19 mouse cellular contexts compared by ENCODE assay signal in genomic region chrX:50968157-50968932, GRCm38 (mm10). TPM values are rescaled to one million over a fixed set of nuclear protein-coding genes. Genes with fewer than 3 reads are reported as not detected.
A peak's percentile ranks its signal among the peaks of the same experiment; 100 is the strongest.
DNase-seq lines count a peak whose midpoint lies in the region; ATAC-seq and TF ChIP-seq lines count a peak whose summit lies in the region.
"Had no signal": no experiment of that assay in that cellular context is flagged by ENCODE, and none has a peak within 500 bp of the region (broad histone marks: within the 10 kb centered on the region; RNA-seq: fewer than 3 reads in every experiment).

No protein-coding gene starts in this region.

- H3K27me3 ChIP-seq in stomach, embryonic 16.5 days (ENCODE audit: control insufficient read depth, insufficient read depth, low read length): no peaks in the 10 kb centered on the region
- no peaks in the 10 kb centered on the region for H3K27me3 ChIP-seq in stomach, postnatal 0 days (ENCODE audit: control insufficient read depth, insufficient read depth, low read length)
- H3K27me3 ChIP-seq in heart, embryonic 14.5 days (ENCODE audit: control insufficient read depth, insufficient read depth, low read length): no peaks in the 10 kb centered on the region
- no peaks in the 10 kb centered on the region for H3K27me3 ChIP-seq in liver, embryonic 12.5 days (replicated peaks)
- H3K27me3 ChIP-seq: CH12.LX; hindbrain, embryonic 13.5 days; midbrain, embryonic 13.5 days had no signal

- DNase-seq in stomach, postnatal 0 days (ENCODE audit: low spot score): no peak
- DNase-seq in lung, adult 18-20 months: peak; percentile 11 to 31
- DNase-seq in layer of hippocampus, postnatal 10 days (ENCODE audit: low spot score in 2 of 2): no peak
- DNase-seq in cerebellum, adult 18-20 months: no peak
- DNase-seq: cerebellum, postnatal 36 days had no signal

- H3K36me3 ChIP-seq in stomach, embryonic 16.5 days (ENCODE audit: control insufficient read depth, insufficient read depth, low read length): no peaks in the 10 kb centered on the region
- H3K36me3 ChIP-seq in stomach, postnatal 0 days (ENCODE audit: control insufficient read depth, insufficient read depth, low read length): no peaks in the 10 kb centered on the region
- H3K36me3 ChIP-seq in heart, embryonic 14.5 days (ENCODE audit: control insufficient read depth, insufficient read depth, low read length): no peaks in the 10 kb centered on the region
- no peaks in the 10 kb centered on the region for H3K36me3 ChIP-seq in liver, embryonic 12.5 days
- H3K36me3 ChIP-seq: forebrain, embryonic 10.5 days; hindbrain, embryonic 13.5 days; midbrain, embryonic 13.5 days had no signal

- H3K4me1 ChIP-seq in stomach, embryonic 16.5 days (ENCODE audit: control insufficient read depth, insufficient read depth, low read length): no peaks in the 10 kb centered on the region
- H3K4me1 ChIP-seq in stomach, postnatal 0 days (replicated peaks; ENCODE audit: control insufficient read depth, insufficient read depth): no peaks in the 10 kb centered on the region
- H3K4me1 ChIP-seq in heart, embryonic 14.5 days (ENCODE audit: control insufficient read depth in 2 of 2, insufficient read depth in 2 of 2, low read length in 2 of 2): peaks cover 4 to 7% of the 10 kb centered on the region in 2 experiments; a peak in 3 of 4 replicates
- H3K4me1 ChIP-seq in olfactory bulb, adult 2 months (ENCODE audit: control insufficient read depth, insufficient read depth, low read length): peaks cover 3% of the 10 kb centered on the region; the same call in 1 of the 2 replicates
- H3K4me1 ChIP-seq in liver, embryonic 12.5 days: no peaks in the 10 kb centered on the region
- H3K4me1 ChIP-seq: forebrain, embryonic 10.5 days; hindbrain, embryonic 13.5 days; midbrain, embryonic 13.5 days had no signal

- H3K4me3 ChIP-seq in stomach, embryonic 16.5 days (replicated peaks; ENCODE audit: low read length): no peak overlapping the region
- H3K4me3 ChIP-seq in stomach, postnatal 0 days (ENCODE audit: low read depth, low read length): no peak overlapping the region
- no peak overlapping the region for H3K4me3 ChIP-seq in heart, embryonic 14.5 days (ENCODE audit: control insufficient read depth in 1 of 2, insufficient read depth in 1 of 2, low read depth in 1 of 2, low read length in 2 of 2)
- no peak overlapping the region for H3K4me3 ChIP-seq in olfactory bulb, adult 2 months (ENCODE audit: insufficient read depth, low read depth, low read length)
- no peak overlapping the region for H3K4me3 ChIP-seq in liver, embryonic 12.5 days
- H3K4me3 ChIP-seq: forebrain, embryonic 10.5 days; hindbrain, embryonic 13.5 days; layer of hippocampus, adult 2 months; midbrain, embryonic 13.5 days had no signal

- TF ChIP-seq EP300 in stomach, postnatal 0 days (optimal IDR thresholded peaks at IDR 0.05): no peak

- no peaks in the 10 kb centered on the region for H3K9me3 ChIP-seq in stomach, embryonic 16.5 days (replicated peaks; ENCODE audit: control insufficient read depth, low read length)
- no peaks in the 10 kb centered on the region for H3K9me3 ChIP-seq in stomach, postnatal 0 days (ENCODE audit: control insufficient read depth, low read length)
- H3K9me3 ChIP-seq in heart, embryonic 14.5 days (ENCODE audit: control insufficient read depth, low read length): no peaks in the 10 kb centered on the region
- no peaks in the 10 kb centered on the region for H3K9me3 ChIP-seq in liver, embryonic 12.5 days (replicated peaks)
- H3K9me3 ChIP-seq: forebrain, embryonic 10.5 days; hindbrain, embryonic 13.5 days; midbrain, embryonic 13.5 days had no signal

- H3K27ac ChIP-seq in stomach, embryonic 16.5 days (ENCODE audit: low read length): no peak overlapping the region
- no peak overlapping the region for H3K27ac ChIP-seq in stomach, postnatal 0 days (replicated peaks)
- peak overlapping the region; percentile 50 to 75 for H3K27ac ChIP-seq in heart, embryonic 14.5 days (replicated peaks in 1 of 2; ENCODE audit: control insufficient read depth in 1 of 2, insufficient read depth in 1 of 2, low read depth in 2 of 2, low read length in 2 of 2)
- H3K27ac ChIP-seq in olfactory bulb, adult 2 months (ENCODE audit: insufficient read depth, low read depth, low read length): peak overlapping the region; percentile 44
- H3K27ac ChIP-seq in liver, embryonic 12.5 days: no peak overlapping the region
- H3K27ac ChIP-seq: forebrain, embryonic 10.5 days; hindbrain, embryonic 13.5 days; layer of hippocampus, adult 2 months; midbrain, embryonic 13.5 days had no signal

- 51% methylated on average over 10 of the region's 10 CpGs for whole genome bisulfite sequencing in stomach, embryonic 16.5 days
- WGBS in stomach, postnatal 0 days: 39% methylated on average over 10 of the region's 10 CpGs
- WGBS in heart, embryonic 14.5 days: 34% methylated on average over 10 of the region's 10 CpGs
- 63% methylated on average over 10 of the region's 10 CpGs for WGBS in olfactory bulb, adult 2 months
- WGBS in liver, embryonic 12.5 days (ENCODE audit: insufficient replicate concordance): 56% methylated on average over 10 of the region's 10 CpGs

- no peak overlapping the region for H3K9ac ChIP-seq in stomach, embryonic 16.5 days (ENCODE audit: low read length)
- H3K9ac ChIP-seq in stomach, postnatal 0 days (ENCODE audit: low read length): no peak overlapping the region
- H3K9ac ChIP-seq in heart, embryonic 14.5 days (ENCODE audit: low read length): no peak overlapping the region
- no peak overlapping the region for H3K9ac ChIP-seq in liver, embryonic 12.5 days
- H3K9ac ChIP-seq: hindbrain, embryonic 13.5 days; midbrain, embryonic 13.5 days had no signal

- peak; percentile 7; the same call in 1 of the 2 replicates for ATAC-seq in stomach, embryonic 16.5 days (ENCODE audit: insufficient read depth, low FRiP score)
- ATAC-seq in stomach, postnatal 0 days (ENCODE audit: low FRiP score, low TSS enrichment): no peak
- ATAC-seq in heart, embryonic 14.5 days (ENCODE audit: insufficient number of reproducible peaks, insufficient read depth, low FRiP score, low read depth): no peak
- no peak for ATAC-seq in liver, embryonic 12.5 days
- ATAC-seq: midbrain, embryonic 13.5 days; Patski had no signal

- no peak for TF ChIP-seq POLR2A in olfactory bulb, adult 2 months (IDR thresholded peaks at IDR 0.05; ENCODE audit: insufficient read depth, low read depth, low read length)

- no peak for TF ChIP-seq CTCF in stomach, postnatal 0 days (IDR thresholded peaks at IDR 0.05; ENCODE audit: low read depth)
- TF ChIP-seq CTCF in olfactory bulb, adult 2 months (IDR thresholded peaks at IDR 0.05; ENCODE audit: insufficient read depth, low read depth, low read length): no peak

- H3K4me2 ChIP-seq in stomach, embryonic 16.5 days (ENCODE audit: low read depth, low read length): no peak overlapping the region
- H3K4me2 ChIP-seq in stomach, postnatal 0 days (replicated peaks; ENCODE audit: low read depth): no peak overlapping the region
- H3K4me2 ChIP-seq in heart, embryonic 14.5 days (ENCODE audit: low read length): 0 out of 2 replicates have a peak overlapping the region, but pooled peaks have one; percentile 18
- no peak overlapping the region for H3K4me2 ChIP-seq in liver, embryonic 12.5 days
- H3K4me2 ChIP-seq: hindbrain, embryonic 13.5 days; midbrain, embryonic 13.5 days had no signal

RNA-seq across cellular contexts. Expression of gene Frmd7, which starts 25.8 kb away (rescaled TPM):
- not detected in 2 replicates for polyA plus RNA-seq in stomach, embryonic 16.5 days (2015; fragmentation: Nextera tagmentation; extraction: Ambion mirVana)
- polyA plus RNA-seq in stomach, postnatal 0 days (2015; fragmentation: Nextera tagmentation; extraction: Ambion mirVana): 0.05 TPM in 1 of 2 replicates, not detected in the other
- 0.38 TPM in 1 of 2 replicates, not detected in the other for polyA plus RNA-seq in heart, embryonic 14.5 days (2014; fragmentation: Nextera tagmentation; extraction: Ambion mirVana)
- polyA plus RNA-seq in olfactory bulb, adult 2 months (2012; ENCODE audit: insufficient read depth, insufficient read length, low replicate concordance, missing spikeins): 193 TPM in 1 of 2 replicates, not detected in the other
- 0.11 and 0.14 TPM in 2 replicates for polyA plus RNA-seq in liver, embryonic 12.5 days (2016; fragmentation: Nextera tagmentation; extraction: Ambion mirVana)
- 1 to 10 TPM; 2.9 to 3.5 TPM for total RNA-seq in layer of hippocampus, postnatal 10 days (2021)
- total RNA-seq: CH12.LX had no signal
- polyA plus RNA-seq: hindbrain, embryonic 13.5 days; kidney, adult 2 months; liver, embryonic 16.5 days; neural tube, embryonic 11.5 days; Patski; small intestine, adult 2 months had no signal

RNA-seq across cellular contexts. Expression of gene Rap2c, which starts 49.5 kb away (rescaled TPM):
- 18.0 TPM in 2 replicates for polyA plus RNA-seq in stomach, embryonic 16.5 days (2015; fragmentation: Nextera tagmentation; extraction: Ambion mirVana)
- polyA plus RNA-seq in stomach, postnatal 0 days (2015; fragmentation: Nextera tagmentation; extraction: Ambion mirVana): 10.7 and 11.2 TPM in 2 replicates
- 20.5 and 21.2 TPM in 2 replicates for polyA plus RNA-seq in heart, embryonic 14.5 days (2014; fragmentation: Nextera tagmentation; extraction: Ambion mirVana)
- not detected in 2 replicates for polyA plus RNA-seq in olfactory bulb, adult 2 months (2012; ENCODE audit: insufficient read depth, insufficient read length, low replicate concordance, missing spikeins)
- polyA plus RNA-seq in liver, embryonic 12.5 days (2016; fragmentation: Nextera tagmentation; extraction: Ambion mirVana): 11.9 TPM in 2 replicates
- 10 to 100 TPM; 29.3 to 32.1 TPM for total RNA-seq in layer of hippocampus, postnatal 10 days (2021)

Comparison
In these comparisons a context has a peak if more than half of its experiments do, and no peak if none do; other contexts are left out.
1. H3K27ac ChIP-seq: peak in heart, embryonic 14.5 days (2 of 2) and olfactory bulb, adult 2 months (single experiment); none in stomach, embryonic 16.5 days (single experiment), stomach, postnatal 0 days (single experiment) and liver, embryonic 12.5 days (single experiment).
2. DNase-seq: peak in lung, adult 18-20 months (2 of 2); none in stomach, postnatal 0 days (single experiment), layer of hippocampus, postnatal 10 days (0 of 2) and cerebellum, adult 18-20 months (0 of 2).
3. RNA of gene Frmd7, which starts 25.8 kb away (polyA plus RNA-seq): 193 TPM in olfactory bulb, adult 2 months; 0.11 to 0.14 TPM in liver, embryonic 12.5 days, not detected in stomach, embryonic 16.5 days, 0.05 TPM in stomach, postnatal 0 days and 0.38 TPM in heart, embryonic 14.5 days; every median in the first group is over 10 times any median in the second.
4. RNA of gene Rap2c, which starts 49.5 kb away (polyA plus RNA-seq): 20.5 to 21.2 TPM in heart, embryonic 14.5 days, 18.0 TPM in stomach, embryonic 16.5 days, 11.9 TPM in liver, embryonic 12.5 days and 10.7 to 11.2 TPM in stomach, postnatal 0 days; not detected in olfactory bulb, adult 2 months; every median in the first group is over 10 times any median in the second.